Mouse (Mus musculus): ENCODE measurements at regions not wholly inside any gene's neighbourhood (a gene's known extent, or its start where the extent isn't known, plus 50 kb on each side); places are given as distances from the start of the nearest gene placed in this dataset.

DNA sequence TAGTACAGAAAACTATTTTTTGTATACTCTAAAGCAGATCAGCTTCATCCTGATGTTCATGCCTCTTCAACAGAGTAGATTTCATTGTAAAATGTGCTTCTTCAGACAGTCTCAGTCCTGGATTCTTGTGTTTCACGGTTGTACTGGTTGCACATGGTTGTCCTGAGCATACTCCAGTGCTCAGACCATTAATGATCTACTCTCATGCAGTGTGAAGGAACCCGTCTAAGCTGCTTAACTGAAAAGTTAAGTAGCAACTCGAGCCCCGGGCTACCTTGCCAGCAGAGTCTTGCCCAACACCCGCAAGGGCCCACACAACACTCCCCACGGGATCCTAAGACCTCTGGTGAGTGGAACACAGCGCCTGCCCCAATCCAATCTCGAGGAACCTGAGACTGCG is 380.3 kb upstream of the Fbxo33 start:
- no peak for DNase-seq (ENCODE audit: low read depth, low spot score)

DNA sequence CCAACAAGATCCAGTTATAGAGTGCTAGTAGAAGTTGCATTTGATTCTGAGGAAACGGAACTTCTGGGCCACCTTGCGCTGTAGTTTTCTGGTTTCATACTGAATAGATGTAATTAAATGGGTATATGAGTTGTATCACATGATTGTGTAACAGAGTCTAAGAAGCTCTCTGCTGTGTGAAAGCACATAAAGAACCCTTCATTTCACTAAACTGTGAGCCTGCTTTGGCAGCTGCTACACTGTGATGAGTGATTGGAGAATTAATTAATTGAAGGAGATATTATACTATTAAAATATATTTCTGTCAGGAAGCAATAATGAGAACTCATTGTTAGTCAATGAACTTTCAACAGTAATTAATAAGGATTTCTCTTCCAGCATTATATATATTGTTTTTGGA is 369.8 kb upstream of the Fbxo33 start:
- no peak for DNase-seq (ENCODE audit: low read depth, low spot score)

DNA sequence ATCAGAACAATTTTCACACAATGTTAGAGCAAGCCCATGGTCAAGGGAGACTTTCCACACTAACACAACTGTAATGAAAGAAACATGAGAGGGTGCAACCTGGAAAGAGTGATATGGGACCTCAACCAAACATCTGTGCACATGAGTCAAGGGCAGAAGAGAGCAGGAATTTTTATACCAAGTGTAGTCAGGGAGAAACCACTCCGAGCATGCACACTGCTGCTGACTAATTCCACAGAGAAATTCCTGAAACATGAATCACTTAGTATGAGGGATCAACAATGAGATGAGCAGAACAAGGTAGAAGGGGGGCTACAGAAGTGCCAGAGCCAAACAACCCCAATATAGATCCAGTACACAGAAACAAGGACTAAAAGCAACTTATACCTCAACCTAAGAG is 363.1 kb upstream of the Fbxo33 start:
- DNase-seq (ENCODE audit: low read depth, low spot score): no peak

DNA sequence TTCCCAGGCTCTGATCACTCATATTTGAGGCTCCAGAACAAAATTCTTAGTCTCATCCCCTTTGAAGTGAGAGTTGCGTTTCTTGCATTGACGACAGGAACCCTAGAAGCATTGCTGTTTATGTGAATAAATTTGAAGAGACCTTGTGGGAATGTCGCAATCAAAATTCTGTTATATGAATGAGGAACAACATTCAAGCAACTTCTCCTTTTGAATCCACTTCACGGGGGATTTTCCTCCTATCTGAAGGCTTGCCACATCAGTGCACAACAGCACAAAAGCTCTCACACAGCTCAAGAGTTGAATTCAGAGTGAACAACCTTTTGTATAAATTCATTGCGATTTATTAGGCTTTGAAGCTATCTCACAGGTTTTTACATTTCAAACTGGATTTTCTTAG is 360.2 kb upstream of the Fbxo33 start:
- no peak for DNase-seq (ENCODE audit: low read depth, low spot score)

DNA sequence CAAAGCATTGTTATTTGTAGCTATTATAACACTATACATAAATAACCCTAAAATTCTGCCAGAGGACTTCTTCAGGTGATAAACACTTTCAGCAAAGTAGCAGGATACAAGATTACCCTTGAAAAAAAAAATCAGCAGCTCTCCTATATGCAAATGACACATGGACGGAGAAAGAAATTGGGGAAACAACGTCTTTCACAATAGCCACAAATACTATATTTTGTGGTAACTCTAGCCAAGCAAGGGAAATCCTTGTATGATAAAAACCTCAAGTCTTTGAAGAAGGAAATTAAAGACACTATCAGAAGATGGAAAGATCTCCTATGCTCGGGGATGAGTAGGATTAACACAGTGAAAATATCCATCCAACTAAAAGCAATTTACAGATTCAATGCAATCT is 344.4 kb upstream of the Fbxo33 start:
- DNase-seq (ENCODE audit: low read depth, low spot score): no peak

DNA sequence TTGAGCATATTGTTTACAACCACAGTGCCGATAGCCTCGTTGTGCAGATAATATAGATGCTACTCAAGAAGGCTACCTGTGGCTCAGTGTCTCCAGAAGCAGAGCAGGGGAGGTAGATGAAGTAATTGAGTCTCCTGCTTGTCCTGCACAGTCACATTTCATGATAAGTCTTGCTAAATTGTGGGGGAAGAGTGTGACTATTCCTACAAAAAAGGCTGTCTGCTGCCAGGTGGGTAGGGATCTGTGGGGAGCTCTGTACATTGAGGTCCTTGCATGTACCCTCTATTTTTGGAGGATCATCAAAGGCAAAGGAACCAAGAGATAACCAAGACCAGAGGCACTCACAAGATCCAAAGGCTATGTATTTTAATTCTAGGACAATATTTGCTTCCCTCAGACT is 320.3 kb upstream of the Fbxo33 start:
- DNase-seq (ENCODE audit: low read depth, low spot score): no peak

DNA sequence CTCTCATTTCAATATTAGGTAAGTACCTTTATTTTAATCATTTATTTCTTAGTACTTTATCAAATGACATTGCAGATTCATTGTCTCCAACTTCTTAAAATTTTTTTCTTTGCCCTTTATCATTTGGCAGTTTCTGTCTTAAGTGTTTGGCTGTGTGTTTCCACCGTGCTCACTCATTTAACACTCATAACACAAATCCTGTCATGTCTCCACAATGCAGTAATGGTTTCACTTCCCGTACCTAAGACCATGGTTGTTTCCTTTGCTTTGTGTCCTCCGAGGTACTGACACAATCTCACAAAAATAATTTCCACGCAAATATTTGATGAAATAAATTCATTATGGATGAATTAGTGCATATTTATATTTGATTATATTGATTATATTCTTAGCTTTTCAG is 311.0 kb upstream of the Fbxo33 start:
- no peak for DNase-seq (ENCODE audit: low read depth, low spot score)

DNA sequence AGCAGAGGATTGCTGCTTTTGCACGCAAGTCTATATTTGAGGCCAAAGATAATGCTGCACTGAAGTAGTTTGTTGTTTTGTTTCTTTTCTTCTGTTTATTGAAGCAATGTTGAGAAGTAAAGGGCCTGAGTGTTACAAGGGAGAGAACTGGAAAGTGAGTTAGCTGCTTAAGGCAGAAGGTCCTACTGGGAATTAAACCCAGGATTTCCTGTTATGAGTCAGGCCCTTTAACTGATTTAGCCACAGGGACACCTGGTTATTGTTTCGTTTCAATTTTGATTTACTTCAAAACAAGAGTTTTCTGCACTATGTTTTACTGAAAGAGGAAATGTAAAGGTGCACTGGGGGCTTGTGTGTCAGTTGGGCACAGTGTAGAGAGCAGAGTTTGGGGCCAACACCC is 303.8 kb upstream of the Fbxo33 start:
- DNase-seq (ENCODE audit: low read depth, low spot score): no peak

DNA sequence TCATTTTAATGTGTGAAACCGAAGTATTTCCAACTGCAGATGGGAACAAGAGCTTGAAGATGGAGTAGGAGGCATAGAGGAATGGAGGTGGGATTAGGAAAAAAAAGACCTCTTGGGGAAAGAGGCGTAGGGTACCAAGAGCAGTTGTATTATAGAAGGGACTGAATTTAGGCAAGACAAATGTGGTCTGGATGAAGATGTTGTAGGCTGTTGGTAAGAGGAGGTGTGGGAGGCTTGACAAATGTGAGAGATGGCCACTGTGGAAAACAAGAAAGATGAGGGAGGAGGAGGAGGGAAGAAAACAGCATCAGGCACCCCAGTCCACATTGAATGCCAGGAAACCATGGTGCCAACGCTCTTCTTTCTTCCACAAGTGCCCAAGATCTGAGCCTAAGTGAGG is 302.4 kb upstream of the Fbxo33 start:
- no peak for DNase-seq (ENCODE audit: low read depth, low spot score)

DNA sequence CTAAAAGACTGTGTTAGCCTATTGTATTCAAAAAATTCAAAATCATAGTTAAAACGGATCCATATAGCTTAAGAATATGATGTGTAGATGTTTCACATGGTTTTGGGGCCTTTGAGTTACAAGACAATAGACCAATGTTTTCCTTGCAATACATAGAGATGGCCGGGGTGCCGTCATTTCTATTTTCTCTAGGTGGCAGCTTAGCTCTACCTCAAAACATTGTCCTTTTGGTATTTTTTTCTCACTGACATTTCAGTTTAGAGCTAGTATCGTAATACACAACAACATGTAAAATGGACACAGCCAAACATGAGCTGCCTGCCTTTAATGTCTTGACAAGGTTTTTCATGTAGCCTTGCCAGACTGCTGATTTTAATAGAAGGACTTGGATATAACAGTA is 290.3 kb upstream of the Fbxo33 start:
- no peak for DNase-seq (ENCODE audit: low read depth, low spot score)

DNA sequence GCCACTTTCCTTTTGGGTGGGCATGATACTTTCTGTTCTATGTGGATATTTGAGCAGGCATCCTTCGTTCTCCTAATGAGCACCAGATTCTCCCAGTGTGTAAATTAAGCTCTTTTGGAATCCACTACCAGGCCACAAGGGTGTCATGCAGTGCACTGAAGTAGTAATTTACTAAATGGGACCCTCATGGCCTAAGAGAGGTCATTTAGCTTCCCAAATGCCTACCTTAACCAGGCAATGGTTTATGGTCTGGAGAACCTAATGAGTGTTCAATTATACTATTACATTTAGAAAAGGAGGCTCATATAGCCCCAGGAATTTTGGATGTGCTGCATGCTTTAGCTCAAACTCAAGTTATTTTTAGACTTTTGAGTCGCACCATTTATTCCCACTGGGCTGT is 289.6 kb upstream of the Fbxo33 start:
- DNase-seq (ENCODE audit: low read depth, low spot score): no peak

DNA sequence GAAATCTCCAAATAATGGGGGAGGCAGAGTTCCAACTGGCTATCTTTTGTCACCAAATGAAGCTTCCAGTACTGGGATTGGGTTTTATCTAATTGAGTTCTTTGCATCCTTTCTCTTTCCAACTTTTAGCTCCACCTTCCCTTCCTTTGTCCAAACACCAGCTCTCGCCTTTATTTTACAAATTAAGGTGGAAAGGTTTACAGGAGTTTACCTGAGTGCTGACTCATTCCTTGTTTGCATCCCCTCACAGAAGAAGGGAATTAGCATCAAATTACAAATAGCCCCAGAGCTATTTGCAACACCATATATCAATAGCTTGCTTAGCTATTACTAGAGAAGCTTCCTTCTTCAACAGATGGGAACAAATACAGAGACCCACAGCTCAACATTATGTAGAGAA is 287.9 kb upstream of the Fbxo33 start:
- no peak for DNase-seq (ENCODE audit: low read depth, low spot score)

DNA sequence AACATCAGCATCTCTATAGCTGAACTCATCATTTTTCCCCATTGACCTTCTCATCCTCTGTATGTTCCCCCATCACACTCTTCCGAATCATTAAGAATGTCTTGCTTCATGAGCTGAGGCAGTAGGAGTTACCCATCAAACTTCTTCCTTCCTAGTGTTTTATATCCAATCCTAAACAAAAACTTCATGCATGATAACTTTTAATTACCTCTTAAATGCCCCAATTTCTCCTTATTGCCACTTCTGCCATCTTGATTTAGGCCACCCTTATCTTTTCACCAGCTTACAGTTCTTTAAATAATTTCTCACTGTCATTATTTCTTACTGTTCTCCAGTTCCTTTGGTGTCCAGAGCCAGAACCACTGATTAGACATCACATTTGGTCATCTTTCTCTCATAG is 277.9 kb upstream of the Fbxo33 start:
- DNase-seq (ENCODE audit: low read depth, low spot score): no peak

DNA sequence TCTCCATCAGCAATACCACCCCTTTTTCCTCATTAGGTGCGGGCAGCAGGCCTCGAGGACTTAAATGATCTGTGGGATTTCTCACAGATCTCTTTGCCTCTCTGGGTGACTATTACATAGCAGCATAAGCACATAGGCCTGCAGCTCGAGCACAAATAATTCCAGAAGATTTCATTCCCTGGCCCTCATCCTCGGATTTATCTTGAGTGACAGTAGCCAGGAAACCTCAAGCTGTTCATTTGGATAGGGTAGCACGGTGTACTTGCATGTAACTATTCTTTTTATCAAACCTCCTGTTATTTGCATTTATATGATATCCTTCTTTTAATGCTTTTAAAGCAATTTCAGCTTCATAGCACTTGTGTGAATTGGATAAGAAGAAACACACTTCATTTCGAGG is 268.5 kb upstream of the Fbxo33 start:
- no peak for DNase-seq (ENCODE audit: low read depth, low spot score)

DNA sequence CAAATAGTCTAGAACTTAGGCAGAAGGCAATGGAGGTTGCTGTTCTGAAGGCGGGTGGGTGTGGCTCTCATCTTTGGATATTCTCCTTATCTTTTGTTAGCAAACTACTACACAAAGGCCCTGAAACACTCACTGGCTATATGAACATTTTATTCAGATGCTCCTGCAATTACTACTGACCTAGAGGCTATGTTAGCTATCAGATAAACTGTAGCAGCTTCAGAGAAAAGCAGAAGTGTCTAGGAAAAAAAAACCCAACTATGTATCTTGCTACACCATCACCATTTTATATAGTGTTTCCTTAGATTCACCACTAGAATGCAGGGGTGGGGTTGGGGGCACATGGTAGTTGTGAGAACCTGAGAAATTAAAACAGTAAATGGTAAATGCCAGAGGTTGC is 268.0 kb upstream of the Fbxo33 start:
- no peak for DNase-seq (ENCODE audit: low read depth, low spot score)

DNA sequence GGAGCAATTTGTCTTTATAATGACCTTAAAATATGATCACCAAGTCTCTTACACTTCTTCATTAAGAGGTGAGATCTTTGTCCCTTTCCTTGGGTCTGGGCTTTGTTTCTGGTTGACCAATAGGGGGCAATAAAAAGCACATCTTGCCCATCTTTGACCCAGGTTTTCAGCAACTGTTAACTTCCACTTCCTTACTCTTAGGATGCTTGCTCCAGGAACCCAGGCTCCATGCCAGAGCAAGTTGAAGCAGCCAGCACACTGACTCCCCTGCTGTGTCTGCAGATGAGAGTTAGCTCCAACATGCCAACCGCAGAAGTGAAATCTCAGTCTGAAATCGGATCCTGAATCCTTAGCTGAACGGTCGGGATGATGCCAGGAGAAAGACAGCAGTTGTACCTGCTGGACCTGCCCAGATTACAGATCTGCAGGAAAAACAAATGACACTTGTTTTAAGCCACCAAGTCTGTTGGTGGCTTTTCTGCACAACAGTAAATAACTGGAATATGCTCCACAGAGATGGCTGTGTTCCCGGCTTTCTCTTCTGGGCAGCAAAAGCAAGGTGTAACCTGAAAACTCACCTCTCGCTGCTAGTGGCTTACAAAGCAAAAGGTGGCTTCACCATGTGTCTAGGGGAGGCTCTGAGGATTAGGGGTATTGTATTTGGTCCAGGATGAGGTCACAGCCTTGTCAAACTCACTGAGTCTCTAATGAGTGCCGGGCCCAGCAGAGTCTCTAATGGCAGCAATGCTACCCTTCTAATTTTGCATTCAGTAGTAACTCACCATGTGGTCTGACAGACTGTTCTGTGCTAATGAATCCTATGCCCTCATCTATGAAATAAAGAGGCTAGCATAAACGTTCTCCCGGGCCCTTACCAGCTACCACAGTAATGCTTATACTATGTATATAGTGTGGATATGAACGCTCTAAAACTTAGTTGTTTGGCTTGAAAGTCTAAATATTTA is 241.8 kb upstream of the Fbxo33 start:
- DNase-seq (ENCODE audit: low read depth, low spot score): no peak

DNA sequence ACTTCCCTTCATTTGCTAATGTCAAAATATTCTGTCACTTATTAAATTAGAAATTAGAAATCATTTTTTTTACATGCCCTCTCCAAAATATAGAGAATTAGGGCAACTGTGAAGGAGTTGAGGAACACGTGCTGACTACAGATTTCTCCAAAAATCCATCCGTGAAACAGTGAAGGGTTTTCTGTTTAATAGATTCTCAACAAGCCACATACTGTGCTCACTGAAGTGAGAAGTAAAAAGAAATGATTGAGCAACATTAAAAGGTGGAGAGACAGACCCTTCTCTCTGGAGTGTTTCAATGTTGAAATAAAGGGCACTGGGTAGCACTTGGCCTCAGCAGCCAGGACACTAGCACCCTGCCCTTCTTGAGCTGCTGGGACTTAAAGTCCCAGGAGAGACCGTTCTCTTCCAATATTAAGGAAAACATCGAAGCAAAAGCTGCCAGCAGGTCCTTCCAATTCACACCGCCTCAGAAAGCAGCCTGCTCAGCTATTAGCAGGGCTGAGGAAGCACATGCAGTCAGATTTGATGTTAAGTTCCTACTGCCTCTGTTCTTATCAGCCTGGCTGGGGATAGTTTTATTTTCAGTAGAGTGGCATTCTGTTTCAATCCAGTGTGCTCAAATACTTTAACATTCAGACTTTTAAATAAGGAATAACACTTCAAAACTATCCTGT is 236.8 kb upstream of the Fbxo33 start:
- DNase-seq (ENCODE audit: low read depth, low spot score): no peak

DNA sequence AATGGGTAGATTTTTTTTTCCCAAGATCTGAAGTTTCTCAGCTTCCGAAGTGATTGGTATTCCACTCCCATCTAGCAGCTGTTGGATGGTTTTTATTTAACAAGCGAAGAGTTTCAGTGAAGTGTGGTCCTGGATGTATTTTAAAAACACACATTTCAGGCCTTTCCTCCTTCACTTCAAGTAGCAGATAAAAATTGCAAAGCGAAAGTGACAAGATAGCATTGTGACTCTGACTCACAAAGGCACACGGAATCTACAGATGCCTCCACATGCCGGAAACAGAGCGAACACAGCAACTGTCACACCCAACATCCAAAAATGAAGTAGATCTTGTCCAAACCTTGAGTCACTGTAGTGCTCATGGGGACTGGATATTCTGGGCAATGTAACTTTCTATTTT is 195.5 kb upstream of the Fbxo33 start:
- DNase-seq (ENCODE audit: low read depth, low spot score): no peak

DNA sequence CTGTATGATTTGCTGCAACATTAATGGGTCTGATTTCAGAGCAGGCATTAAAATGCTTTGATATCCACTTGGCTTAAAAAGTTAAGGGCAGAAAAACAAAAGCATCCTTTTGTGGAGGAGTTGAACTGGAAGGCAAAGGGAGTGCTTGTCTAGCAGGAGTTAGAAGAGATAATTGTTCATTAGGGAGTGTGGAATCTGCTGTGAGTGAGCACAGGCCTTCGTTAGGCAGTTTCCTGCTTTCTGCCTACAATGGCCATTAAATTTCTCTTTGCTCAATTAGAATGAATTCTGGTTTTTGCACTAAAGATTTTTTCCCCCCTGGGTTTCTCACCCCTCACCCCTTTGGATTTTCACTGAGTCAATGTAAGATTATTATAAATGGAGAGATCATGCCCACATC is 192.0 kb upstream of the Fbxo33 start:
- no peak for DNase-seq (ENCODE audit: low read depth, low spot score)

DNA sequence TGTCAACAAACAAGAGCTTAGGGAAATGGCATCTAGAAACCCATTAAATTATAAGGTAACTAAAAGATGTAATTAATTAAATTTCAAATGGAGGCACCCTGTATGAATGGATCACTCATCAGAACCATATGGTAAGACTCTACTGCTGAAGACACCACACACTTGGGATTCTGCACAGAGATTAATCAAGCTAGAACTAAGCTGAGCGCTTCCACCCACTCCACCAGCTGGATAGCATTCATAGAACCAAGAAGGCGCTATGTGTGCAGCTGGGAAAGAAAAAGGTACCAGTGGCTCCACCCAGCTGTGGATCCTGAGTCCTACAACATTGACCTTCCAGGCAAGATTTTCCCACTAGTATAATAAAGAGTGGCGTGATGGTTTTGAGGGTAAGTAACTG is 171.6 kb upstream of the Fbxo33 start:
- no peak for DNase-seq (ENCODE audit: low read depth, low spot score)

DNA sequence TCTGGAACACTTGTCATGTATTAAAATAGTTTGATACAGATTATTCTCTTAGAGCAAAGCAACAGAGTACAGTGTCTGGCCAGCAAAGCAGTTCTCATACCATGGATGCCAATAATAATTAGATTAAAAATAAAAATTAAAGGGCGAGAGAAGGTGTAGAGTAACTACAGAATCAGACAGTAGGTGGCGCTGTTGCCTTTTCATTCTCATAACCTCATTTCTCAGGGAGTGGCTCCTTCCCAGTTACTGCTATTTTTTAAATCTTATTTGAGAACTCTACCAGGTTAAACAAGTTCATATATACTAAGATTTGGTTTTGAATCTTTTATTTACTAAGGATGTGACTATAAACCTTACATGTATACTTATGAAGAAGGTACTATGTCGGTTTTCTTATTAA is 163.3 kb upstream of the Fbxo33 start:
- peak; percentile 25 for DNase-seq (ENCODE audit: low read depth, low spot score)

DNA sequence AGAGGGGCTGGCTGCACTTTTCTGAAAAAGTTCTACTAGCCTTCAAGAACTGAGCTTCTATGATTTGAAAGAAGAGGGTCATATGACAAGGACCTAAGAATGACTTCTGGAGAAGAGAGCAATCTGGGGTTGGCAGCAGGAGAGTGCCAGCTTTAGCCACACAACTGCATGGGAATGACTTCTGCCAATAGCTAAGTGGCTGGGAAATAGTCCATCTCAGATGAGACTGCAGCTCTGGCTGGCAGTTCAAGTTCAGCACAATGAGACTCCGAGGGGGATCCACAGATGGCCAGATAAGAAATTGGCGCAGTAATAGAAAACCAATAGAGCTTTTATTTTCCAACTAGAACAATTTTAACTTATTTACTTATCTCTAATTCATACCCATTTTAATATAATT is 122.1 kb upstream of the Fbxo33 start:
- DNase-seq (ENCODE audit: low read depth, low spot score): no peak

DNA sequence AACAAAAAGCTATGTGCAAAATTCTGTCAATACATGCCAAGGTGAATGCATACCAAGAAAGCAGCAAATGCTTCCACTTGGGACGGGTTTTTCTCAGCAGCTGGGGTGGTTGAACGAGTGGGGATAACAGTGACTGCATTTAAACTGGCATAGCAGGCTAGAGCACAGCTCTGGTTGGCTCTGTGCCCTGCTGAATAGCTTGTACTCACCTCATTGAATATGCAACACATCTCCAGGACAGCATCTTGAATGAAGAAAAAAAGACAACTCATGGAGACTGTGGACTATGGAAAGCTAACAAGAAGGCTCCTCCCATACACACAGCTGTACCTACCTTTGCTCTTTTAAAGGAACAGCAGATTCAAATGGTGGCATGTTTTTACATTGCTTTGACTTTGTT is 111.2 kb upstream of the Fbxo33 start:
- DNase-seq (ENCODE audit: low read depth, low spot score): no peak

Measured in retina, postnatal 7 days (tissue).